16 mouse cellular contexts compared by ENCODE assay signal in the genomic region with DNA sequence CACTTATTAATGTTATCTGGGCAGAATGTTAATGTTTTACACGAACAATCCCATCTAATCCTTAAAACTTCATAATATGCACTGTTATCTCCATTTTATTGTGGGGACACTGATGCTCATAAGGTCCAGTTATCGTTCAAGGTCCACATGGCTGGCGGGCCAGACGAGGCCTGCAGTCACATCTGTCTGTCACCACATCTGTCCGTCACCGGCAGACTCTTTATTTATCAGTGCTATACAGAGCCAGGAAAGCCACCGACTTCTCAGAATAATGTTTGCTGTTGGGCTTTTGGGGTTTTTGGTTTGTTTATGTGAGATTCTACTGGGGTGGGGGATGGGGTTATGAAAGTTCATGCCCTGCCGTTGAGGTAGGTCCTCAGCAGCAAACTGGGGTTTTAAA. TPM values are rescaled to one million over a fixed set of nuclear protein-coding genes. Genes with fewer than 3 reads are reported as not detected.
DNase-seq lines count a peak whose midpoint lies in the region; ATAC-seq and TF ChIP-seq lines count a peak whose summit lies in the region.
"Had no signal": no experiment of that assay in that cellular context is flagged by ENCODE, and none has a peak within 500 bp of the region (broad histone marks: within the 10 kb centered on the region; RNA-seq: fewer than 3 reads in every experiment).

No protein-coding gene starts in this region.

- H3K27ac ChIP-seq in stomach, embryonic 14.5 days (ENCODE audit: low read length), result no peak overlapping the region
- no peak overlapping the region for H3K27ac ChIP-seq in stomach, postnatal 0 days (replicated peaks)
- H3K27ac ChIP-seq in liver, embryonic 14.5 days, result peak overlapping the region; percentile 66
- H3K27ac ChIP-seq: hindbrain, embryonic 15.5 days; neural tube, embryonic 15.5 days had no signal

- H3K4me2 ChIP-seq in stomach, embryonic 14.5 days (replicated peaks; ENCODE audit: low read depth, low read length), result no peak overlapping the region
- H3K4me2 ChIP-seq in stomach, postnatal 0 days (replicated peaks; ENCODE audit: low read depth), result no peak overlapping the region
- H3K4me2 ChIP-seq in liver, embryonic 14.5 days (ENCODE audit: low read depth), result peak overlapping the region; percentile 42
- H3K4me2 ChIP-seq: hindbrain, embryonic 15.5 days; neural tube, embryonic 15.5 days had no signal

- no peak for DNase-seq in stomach, postnatal 0 days (ENCODE audit: low spot score)
- peak; percentile 70 to 81 (median 70) for DNase-seq in liver, embryonic 14.5 days (ENCODE audit: low read depth in 3 of 3, low spot score in 3 of 3)
- DNase-seq in natural killer cell, adult 2 months (ENCODE audit: low spot score in 2 of 2), result no peak
- DNase-seq in thymus, postnatal 36 days, result no peak
- DNase-seq in T-cell, adult 2 months (ENCODE audit: low spot score), result no peak
- DNase-seq: adrenal gland, postnatal 25 days; cerebellum, adult 11-12 months; forebrain, postnatal 0 days; gastrocnemius, postnatal 25 days; layer of hippocampus, adult 9-11 months; retina, postnatal 1 day; thymus, adult 2 months had no signal

- no peaks in the 10 kb centered on the region for H3K27me3 ChIP-seq in stomach, embryonic 14.5 days (ENCODE audit: control insufficient read depth, insufficient read depth, low read length)
- H3K27me3 ChIP-seq in stomach, postnatal 0 days (ENCODE audit: control insufficient read depth, insufficient read depth, low read length), result no peaks in the 10 kb centered on the region
- no peaks in the 10 kb centered on the region; the same call in 1 of the 2 replicates for H3K27me3 ChIP-seq in liver, embryonic 14.5 days (ENCODE audit: control insufficient read depth, insufficient read depth, low read length)
- H3K27me3 ChIP-seq: hindbrain, embryonic 15.5 days; neural tube, embryonic 15.5 days had no signal

- no peak overlapping the region for H3K9ac ChIP-seq in stomach, embryonic 14.5 days (replicated peaks; ENCODE audit: low read depth, low read length)
- H3K9ac ChIP-seq in stomach, postnatal 0 days (ENCODE audit: low read length), result no peak overlapping the region
- no peak overlapping the region for H3K9ac ChIP-seq in liver, embryonic 14.5 days (replicated peaks)
- H3K9ac ChIP-seq: forebrain, postnatal 0 days; hindbrain, embryonic 15.5 days; neural tube, embryonic 15.5 days had no signal

- H3K4me3 ChIP-seq in stomach, embryonic 14.5 days (ENCODE audit: low read depth, low read length), result no peak overlapping the region
- no peak overlapping the region for H3K4me3 ChIP-seq in stomach, postnatal 0 days (ENCODE audit: low read depth, low read length)
- no peak overlapping the region for H3K4me3 ChIP-seq in liver, embryonic 14.5 days (ENCODE audit: insufficient read depth in 1 of 2, low read depth in 2 of 2, low read length in 2 of 2)
- H3K4me3 ChIP-seq: hindbrain, embryonic 15.5 days; neural tube, embryonic 15.5 days had no signal

- TF ChIP-seq CTCF in stomach, postnatal 0 days (IDR thresholded peaks at IDR 0.05; ENCODE audit: low read depth), result no peak
- no peak for TF ChIP-seq CTCF in liver, embryonic 14.5 days (IDR thresholded peaks at IDR 0.05; ENCODE audit: low read depth)

- TF ChIP-seq EP300 in stomach, postnatal 0 days (optimal IDR thresholded peaks at IDR 0.05), result no peak
- peak; percentile 94 for TF ChIP-seq EP300 in liver, embryonic 14.5 days (IDR thresholded peaks at IDR 0.05; ENCODE audit: low read depth)

- ATAC-seq in stomach, embryonic 14.5 days (ENCODE audit: insufficient number of reproducible peaks, insufficient read depth, low FRiP score, low read depth), result peak; percentile 48; the same call in 1 of the 2 replicates
- ATAC-seq in stomach, postnatal 0 days (ENCODE audit: low FRiP score, low TSS enrichment), result no peak
- peak; percentile 60 for ATAC-seq in erythroid progenitor cell, adult 5-6 weeks (replicated peaks; ENCODE audit: low FRiP score, poor library complexity, severe bottlenecking)
- ATAC-seq in liver, embryonic 14.5 days (ENCODE audit: insufficient read depth), result peak; percentile 86
- ATAC-seq: forebrain, postnatal 0 days had no signal

- WGBS in stomach, embryonic 14.5 days, result 68% methylated on average over 8 of the region's 8 CpGs
- WGBS in stomach, postnatal 0 days, result 68% methylated on average over 8 of the region's 8 CpGs
- 11% methylated on average over 8 of the region's 8 CpGs for WGBS in liver, embryonic 14.5 days (ENCODE audit: insufficient replicate concordance)

- no peaks in the 10 kb centered on the region for H3K4me1 ChIP-seq in stomach, embryonic 14.5 days (ENCODE audit: control insufficient read depth, insufficient read depth, low read length)
- H3K4me1 ChIP-seq in stomach, postnatal 0 days (replicated peaks; ENCODE audit: control insufficient read depth, insufficient read depth), result no peaks in the 10 kb centered on the region; the same call in 1 of the 2 replicates
- H3K4me1 ChIP-seq in liver, embryonic 14.5 days (replicated peaks; ENCODE audit: control insufficient read depth in 2 of 2, insufficient read depth in 2 of 2, low read length in 1 of 2), result peaks cover 53 to 64% of the 10 kb centered on the region in 2 experiments
- H3K4me1 ChIP-seq: hindbrain, embryonic 15.5 days; neural tube, embryonic 15.5 days had no signal

- H3K36me3 ChIP-seq in stomach, embryonic 14.5 days (ENCODE audit: control insufficient read depth, insufficient read depth, low read length), result no peaks in the 10 kb centered on the region
- H3K36me3 ChIP-seq in stomach, postnatal 0 days (ENCODE audit: control insufficient read depth, insufficient read depth, low read length), result no peaks in the 10 kb centered on the region
- H3K36me3 ChIP-seq in liver, embryonic 14.5 days (replicated peaks; ENCODE audit: control insufficient read depth, insufficient read depth, low read depth), result no peaks in the 10 kb centered on the region
- H3K36me3 ChIP-seq: hindbrain, embryonic 15.5 days; neural tube, embryonic 15.5 days had no signal

- H3K9me3 ChIP-seq in stomach, embryonic 14.5 days (ENCODE audit: control insufficient read depth, low read depth, low read length), result no peaks in the 10 kb centered on the region
- no peaks in the 10 kb centered on the region for H3K9me3 ChIP-seq in stomach, postnatal 0 days (ENCODE audit: control insufficient read depth, low read length)
- H3K9me3 ChIP-seq in liver, embryonic 14.5 days (ENCODE audit: control insufficient read depth, low read length), result no peaks in the 10 kb centered on the region
- H3K9me3 ChIP-seq: hindbrain, embryonic 15.5 days; neural tube, embryonic 15.5 days had no signal

RNA-seq across cellular contexts. Expression of gene Coq2, which starts 36.5 kb away (rescaled TPM):
- polyA plus RNA-seq in stomach, embryonic 14.5 days (2014; fragmentation: Nextera tagmentation; extraction: Ambion mirVana), result 67.9 and 75.2 TPM in 2 replicates
- polyA plus RNA-seq in stomach, postnatal 0 days (2015; fragmentation: Nextera tagmentation; extraction: Ambion mirVana), result 52.1 and 52.3 TPM in 2 replicates
- 3.8 and 7.6 TPM in 2 replicates for total RNA-seq in erythroid progenitor cell, adult 5-6 weeks (2015; ENCODE audit: low replicate concordance)
- total RNA-seq in erythroid progenitor cell, adult 5-6 weeks (2017; ENCODE audit: low replicate concordance), result 4.2 and 6.0 TPM in 2 replicates
- polyA plus RNA-seq in liver, embryonic 14.5 days (2012; rRNA removed), result 19.2 and 23.8 TPM in 2 replicates
- polyA plus RNA-seq in liver, embryonic 14.5 days (2014; fragmentation: Nextera tagmentation; extraction: Ambion mirVana), result 25.7 and 29.4 TPM in 2 replicates

Comparison
In these comparisons a context has a peak if more than half of its experiments do, and no peak if none do; other contexts are left out.
1. DNase-seq: peak in liver, embryonic 14.5 days (3 of 3); none in stomach, postnatal 0 days (single experiment), natural killer cell, adult 2 months (0 of 2), thymus, postnatal 36 days (0 of 2) and T-cell, adult 2 months (single experiment).